Mouse (Mus musculus): ENCODE data around the gene Chst15. TPM values are rescaled to one million over a fixed set of nuclear protein-coding genes. Genes with fewer than 3 reads are reported as not detected.

The Chst15 gene
- total and polyA plus RNA-seq, 3 experiments, result 6.8 to 7.3 (median 7.0) TPM

DNA sequence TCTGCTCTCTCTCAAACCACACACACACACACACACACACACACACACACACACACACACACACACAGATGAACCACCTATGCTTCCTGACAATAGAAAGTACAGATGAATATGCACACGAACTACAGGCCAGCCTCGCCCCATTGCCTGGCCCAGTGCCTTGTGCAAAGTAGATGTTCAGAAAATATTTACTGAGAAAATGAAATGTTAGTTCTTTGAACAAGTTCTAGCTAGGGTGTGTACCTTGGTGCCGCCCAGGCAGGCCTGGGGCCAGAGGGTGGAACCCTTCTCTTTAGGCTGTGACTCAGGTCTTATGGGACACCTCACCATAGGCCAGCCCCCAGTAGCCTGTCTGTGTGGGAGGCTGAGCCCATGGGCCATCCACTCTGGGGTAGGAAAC, 85.6 kb downstream of the Chst15 start:
- Histone ChIP-seq H3K79me2 (replicated peaks; ENCODE audit: control insufficient read depth, insufficient read depth, low read length) (no peaks in the 10 kb centered on the region), H3K9ac (ENCODE audit: low read depth, low read length) (no peak overlapping the region), H3K4me1 (ENCODE audit: control insufficient read depth, insufficient read depth, low read length) (peaks cover 8% of the 10 kb centered on the region), H3K27ac (no peak overlapping the region), H3K4me3 (no peak overlapping the region), H3K36me3 (ENCODE audit: control insufficient read depth, insufficient read depth, low read length) (no peaks in the 10 kb centered on the region), H3K27me3 (ENCODE audit: control insufficient read depth, insufficient read depth, low read length) (no peaks in the 10 kb centered on the region)
- TF ChIP-seq EP300 (IDR thresholded peaks at IDR 0.05; ENCODE audit: insufficient read depth, low read depth, low read length) (no peak), CTCF (IDR thresholded peaks at IDR 0.05) (no peak), POLR2A (IDR thresholded peaks at IDR 0.05; ENCODE audit: insufficient read depth, low read depth, low read length) (no peak)
- WGBS, result 80% methylated on average over 3 of the region's 3 CpGs
- intact Hi-C loops (cut with DNase I), result no loop called here
- DNase-seq, result no peak

DNA sequence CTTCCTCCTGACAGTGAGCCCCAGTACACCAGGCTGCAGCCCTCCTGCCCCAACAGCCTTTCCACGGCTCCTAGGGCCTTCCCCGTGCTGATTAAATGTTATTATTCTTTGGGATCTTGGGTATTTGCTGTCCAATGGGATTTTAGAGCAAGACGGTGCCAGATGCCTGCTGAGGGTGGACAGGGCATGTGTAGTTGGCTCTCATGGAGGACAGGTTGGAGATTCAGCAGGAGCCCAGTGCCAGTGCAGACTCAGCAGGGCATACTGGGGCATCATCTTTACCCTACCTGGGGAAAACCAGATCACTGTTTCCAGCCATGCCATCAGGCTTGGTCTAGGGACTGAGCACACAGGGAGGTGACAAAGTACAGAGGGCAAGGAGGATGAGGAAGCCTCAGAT, 86.1 kb downstream of the Chst15 start:
- no peak overlapping the region for H3K27ac ChIP-seq
- 87% methylated on average over 3 of the region's 3 CpGs for WGBS

DNA sequence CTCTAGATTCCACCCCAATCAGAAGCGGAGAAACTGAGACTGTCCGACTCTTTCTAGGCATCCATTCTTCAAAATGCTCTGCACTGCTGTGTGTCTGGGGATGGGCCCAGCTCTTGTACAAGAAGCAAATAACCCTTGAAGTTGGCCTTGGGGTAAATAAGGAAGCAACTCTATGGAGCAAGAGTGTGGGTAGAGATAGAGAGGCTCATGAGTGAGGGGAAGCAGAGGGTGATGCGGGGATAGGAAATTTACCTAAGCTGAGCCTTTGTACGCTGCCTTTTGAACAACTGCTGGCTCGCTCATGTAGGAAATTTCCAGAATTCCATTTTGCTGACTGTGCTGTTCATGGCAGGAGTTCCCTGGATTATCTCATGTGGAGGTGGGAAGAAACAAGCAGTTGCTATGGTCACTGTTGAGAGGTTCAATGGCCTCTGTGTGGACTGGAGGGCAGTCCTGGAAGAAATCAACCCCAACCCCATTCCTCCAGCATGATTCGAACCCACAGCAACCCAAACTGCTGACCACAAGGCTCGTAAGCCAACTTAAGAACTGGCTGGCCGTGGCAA, 89.9 kb downstream of the Chst15 start:
- H3K79me2 ChIP-seq (replicated peaks; ENCODE audit: control insufficient read depth, insufficient read depth, low read length), result no peaks in the 10 kb centered on the region
- DNase-seq, result no peak
- H3K27ac ChIP-seq, result no peak overlapping the region
- H3K4me1 ChIP-seq (ENCODE audit: control insufficient read depth, insufficient read depth, low read length), result peaks cover 2% of the 10 kb centered on the region; the same call in 1 of the 2 replicates
- TF ChIP-seq POLR2A (IDR thresholded peaks at IDR 0.05; ENCODE audit: insufficient read depth, low read depth, low read length) (no peak), EP300 (IDR thresholded peaks at IDR 0.05; ENCODE audit: insufficient read depth, low read depth, low read length) (no peak), CTCF (IDR thresholded peaks at IDR 0.05) (no peak)
- H3K9ac ChIP-seq (ENCODE audit: low read depth, low read length), result no peak overlapping the region
- H3K27me3 ChIP-seq (ENCODE audit: control insufficient read depth, insufficient read depth, low read length), result no peaks in the 10 kb centered on the region
- WGBS, result 64% methylated on average over 8 of the region's 8 CpGs
- intact Hi-C loops (cut with DNase I), result loop anchor here (5.0 kb wide), 3 partner anchors 90 to 410 kb away; partner anchors contain the start of gene Chst15
- H3K36me3 ChIP-seq (ENCODE audit: control insufficient read depth, insufficient read depth, low read length), result no peaks in the 10 kb centered on the region
- H3K4me3 ChIP-seq, result no peak overlapping the region

More for the DNA sequence above, 86.1 kb downstream of the Chst15 start:
- no peaks in the 10 kb centered on the region for H3K36me3 ChIP-seq (ENCODE audit: control insufficient read depth, insufficient read depth, low read length)
- no peak overlapping the region for H3K4me3 ChIP-seq
- no peaks in the 10 kb centered on the region for H3K27me3 ChIP-seq (ENCODE audit: control insufficient read depth, insufficient read depth, low read length)
- no peaks in the 10 kb centered on the region for H3K79me2 ChIP-seq (replicated peaks; ENCODE audit: control insufficient read depth, insufficient read depth, low read length)
- intact Hi-C loops (cut with DNase I), result no loop called here
- DNase-seq, result no peak
- no peak overlapping the region for H3K9ac ChIP-seq (ENCODE audit: low read depth, low read length)
- no peak for TF ChIP-seq EP300 (IDR thresholded peaks at IDR 0.05; ENCODE audit: insufficient read depth, low read depth, low read length)
- peaks cover 8% of the 10 kb centered on the region for H3K4me1 ChIP-seq (ENCODE audit: control insufficient read depth, insufficient read depth, low read length)

DNA sequence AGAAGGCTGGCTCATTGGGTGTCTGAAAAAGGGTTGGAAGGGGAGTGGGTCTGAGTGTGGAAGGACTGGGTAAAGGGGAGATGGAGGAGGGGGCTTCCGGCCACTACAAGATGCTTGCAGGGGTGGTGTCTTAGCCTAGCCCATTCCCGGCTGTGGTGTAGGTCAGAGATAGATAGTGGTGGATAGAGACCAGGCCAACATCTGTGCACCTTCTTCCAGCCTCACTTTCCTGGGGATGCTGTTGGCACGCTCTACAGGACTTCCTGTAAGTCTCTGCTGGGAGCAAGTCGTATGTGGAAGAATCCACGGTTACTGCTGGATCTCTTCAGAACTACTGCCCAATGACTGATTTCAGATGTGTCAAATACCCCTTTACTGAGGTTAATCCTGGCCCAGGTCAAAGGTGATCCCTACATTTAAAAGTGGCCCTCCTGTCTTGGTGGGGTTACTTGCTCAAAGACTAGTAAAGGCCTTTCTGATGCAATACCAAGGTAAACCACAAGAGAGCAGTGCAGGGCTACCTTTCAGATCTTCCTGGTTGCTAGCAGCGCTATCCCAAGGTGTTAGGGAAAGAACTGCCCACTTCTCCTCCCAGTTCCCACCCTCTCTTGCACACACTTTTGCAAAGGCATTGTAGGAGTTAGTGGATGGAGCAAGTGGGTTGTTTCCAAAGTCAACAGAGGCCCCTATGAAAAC, 90.5 kb downstream of the Chst15 start:
- Histone ChIP-seq H3K4me1 (ENCODE audit: control insufficient read depth, insufficient read depth, low read length) (peaks cover 2% of the 10 kb centered on the region; the same call in 1 of the 2 replicates), H3K9ac (ENCODE audit: low read depth, low read length) (no peak overlapping the region), H3K79me2 (replicated peaks; ENCODE audit: control insufficient read depth, insufficient read depth, low read length) (no peaks in the 10 kb centered on the region), H3K27me3 (ENCODE audit: control insufficient read depth, insufficient read depth, low read length) (no peaks in the 10 kb centered on the region), H3K27ac (no peak overlapping the region), H3K4me3 (no peak overlapping the region), H3K36me3 (ENCODE audit: control insufficient read depth, insufficient read depth, low read length) (no peaks in the 10 kb centered on the region)
- peak; percentile 72 to 76 for DNase-seq
- peak; percentile 98; the same call in 1 of the 2 replicates for TF ChIP-seq CTCF (IDR thresholded peaks at IDR 0.05)
- TF ChIP-seq POLR2A (IDR thresholded peaks at IDR 0.05; ENCODE audit: insufficient read depth, low read depth, low read length), result no peak
- 0 out of 2 replicates have a peak, but pooled peaks have one; percentile 79 for TF ChIP-seq EP300 (IDR thresholded peaks at IDR 0.05; ENCODE audit: insufficient read depth, low read depth, low read length)
- 45% methylated on average over 6 of the region's 6 CpGs for WGBS
- intact Hi-C loops (cut with DNase I), result loop anchor here (1.0 to 5.0 kb wide), 6 partner anchors 91 to 411 kb away; partner anchors contain the start of gene Chst15

DNA sequence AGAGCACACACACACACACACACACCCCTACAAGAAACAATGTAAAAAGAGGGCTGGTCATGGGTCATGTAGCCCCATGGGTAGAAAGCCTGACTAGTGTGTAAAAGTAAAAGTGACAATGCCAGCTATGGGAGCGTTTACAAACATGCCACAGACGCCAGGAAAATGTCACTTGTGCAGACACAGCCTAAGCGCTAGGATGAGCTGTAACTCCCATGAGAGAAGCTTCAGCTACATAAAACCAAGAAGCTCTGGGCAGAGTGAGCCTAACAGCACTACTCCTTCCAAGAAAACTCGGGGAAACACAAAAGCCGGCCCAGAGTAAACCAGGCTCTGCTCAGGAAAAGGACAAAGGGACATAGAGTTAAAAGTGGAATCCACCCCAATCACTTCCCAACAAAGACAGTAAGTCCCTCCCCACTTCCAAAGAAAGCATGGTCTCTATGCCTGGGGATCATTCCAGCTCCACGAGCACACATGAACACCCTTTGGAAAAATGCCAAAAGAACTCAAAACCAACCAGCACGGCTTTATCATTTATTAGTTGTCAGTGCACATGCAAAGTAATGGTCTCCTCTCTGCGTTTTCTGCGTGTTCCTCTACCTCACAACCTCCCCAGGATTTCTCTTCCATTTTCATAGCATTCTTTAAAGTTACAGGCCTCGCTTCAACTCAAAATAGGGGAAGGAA, 93.4 kb downstream of the Chst15 start:
- TF ChIP-seq CTCF (IDR thresholded peaks at IDR 0.05) (no peak), EP300 (IDR thresholded peaks at IDR 0.05; ENCODE audit: insufficient read depth, low read depth, low read length) (no peak), POLR2A (IDR thresholded peaks at IDR 0.05; ENCODE audit: insufficient read depth, low read depth, low read length) (no peak)

More for the DNA sequence above, 93.4 kb downstream of the Chst15 start:
- no peak overlapping the region for H3K9ac ChIP-seq (ENCODE audit: low read depth, low read length)
- 39% methylated on average over 10 of the region's 10 CpGs for WGBS
- no peaks in the 10 kb centered on the region for H3K79me2 ChIP-seq (replicated peaks; ENCODE audit: control insufficient read depth, insufficient read depth, low read length)
- no peak overlapping the region for H3K4me3 ChIP-seq
- intact Hi-C loops (cut with DNase I), result no loop called here
- DNase-seq, result no peak
- H3K27ac ChIP-seq, result no peak overlapping the region
- H3K27me3 ChIP-seq (ENCODE audit: control insufficient read depth, insufficient read depth, low read length), result no peaks in the 10 kb centered on the region
- H3K36me3 ChIP-seq (ENCODE audit: control insufficient read depth, insufficient read depth, low read length), result no peaks in the 10 kb centered on the region
- H3K4me1 ChIP-seq (ENCODE audit: control insufficient read depth, insufficient read depth, low read length), result peaks cover 2% of the 10 kb centered on the region; the same call in 1 of the 2 replicates

All from heart, adult 2 months (tissue).